Mouse (Mus musculus): ENCODE measurements at regions not wholly inside any gene's neighbourhood (a gene's known extent, or its start where the extent isn't known, plus 50 kb on each side); places are given as distances from the start of the nearest gene placed in this dataset.
"Not testable (repeated sequence)": the region's sequence is repeated elsewhere in the genome, so short reads cannot be mapped to it uniquely, and the experiment has no call there.

DNA sequence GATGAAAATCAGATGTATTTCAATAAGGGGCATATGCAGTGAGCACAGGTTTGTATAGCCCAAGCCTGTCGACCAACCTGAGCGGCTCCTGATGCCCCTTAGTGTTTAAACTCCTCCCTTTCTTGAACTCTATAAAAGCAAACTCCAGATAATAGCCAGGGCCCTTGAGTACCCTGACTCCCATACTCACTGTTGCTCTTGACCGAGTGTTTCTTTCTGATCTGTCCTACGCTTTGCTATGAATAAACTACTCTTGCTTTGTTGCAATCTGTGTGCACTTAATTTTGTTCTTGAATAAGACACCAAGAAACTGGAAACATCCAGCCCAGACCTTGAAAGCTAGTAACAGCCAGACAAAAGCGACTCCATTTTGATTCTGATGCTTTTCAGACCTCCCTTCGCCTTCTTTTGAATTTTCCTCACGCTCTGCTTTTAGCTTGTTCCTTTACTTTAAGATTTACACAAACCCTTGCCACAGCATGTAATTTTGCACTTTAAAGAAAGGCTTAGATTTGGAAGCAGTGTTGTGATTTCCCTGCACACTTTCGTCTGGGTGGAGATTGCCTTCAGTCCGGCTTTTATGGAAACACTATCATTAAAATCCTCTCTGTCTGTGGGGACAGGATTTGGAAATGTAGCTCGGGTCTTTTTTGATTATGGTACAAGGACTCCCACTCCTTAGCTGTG is 149.1 kb downstream of the Gm5426 start:
- Histone ChIP-seq H3K36me3 (ENCODE audit: control insufficient read depth in 1 of 2, insufficient read depth in 2 of 2, low read length in 2 of 2) (no peaks in the 10 kb centered on the region), H3K9ac (ENCODE audit: control insufficient read depth, low read depth, low read length, poor library complexity, severe bottlenecking) (no peak overlapping the region), H3K9me3 (replicated peaks; ENCODE audit: insufficient read depth, low read length) (no peaks in the 10 kb centered on the region), H3K4me3 (ENCODE audit: control insufficient read depth in 1 of 2, insufficient read depth in 1 of 2, low read depth in 2 of 2, low read length in 2 of 2) (no peak overlapping the region), H3K27ac (ENCODE audit: control insufficient read depth, low read depth, low read length) (no peak overlapping the region), H3K27me3 (ENCODE audit: control insufficient read depth in 1 of 2, insufficient read depth in 2 of 2, low read length in 2 of 2) (no peaks in the 10 kb centered on the region), H3K79me2 (ENCODE audit: control insufficient read depth, insufficient read depth, low read length, poor library complexity) (no peaks in the 10 kb centered on the region), H3K4me1 (ENCODE audit: control insufficient read depth in 1 of 2, insufficient read depth in 2 of 2, low read length in 2 of 2) (no peaks in the 10 kb centered on the region)
- no peak for TF ChIP-seq USF2 (IDR thresholded peaks at IDR 0.05; ENCODE audit: borderline replicate concordance in 1 of 2, insufficient read depth in 1 of 2, low read depth in 1 of 2, low read length in 2 of 2)
- TF ChIP-seq ZNF384 (IDR thresholded peaks at IDR 0.05; ENCODE audit: low read depth, low read length): no peak
- DNase-seq (ENCODE audit: low read depth, low spot score): no peak

DNA sequence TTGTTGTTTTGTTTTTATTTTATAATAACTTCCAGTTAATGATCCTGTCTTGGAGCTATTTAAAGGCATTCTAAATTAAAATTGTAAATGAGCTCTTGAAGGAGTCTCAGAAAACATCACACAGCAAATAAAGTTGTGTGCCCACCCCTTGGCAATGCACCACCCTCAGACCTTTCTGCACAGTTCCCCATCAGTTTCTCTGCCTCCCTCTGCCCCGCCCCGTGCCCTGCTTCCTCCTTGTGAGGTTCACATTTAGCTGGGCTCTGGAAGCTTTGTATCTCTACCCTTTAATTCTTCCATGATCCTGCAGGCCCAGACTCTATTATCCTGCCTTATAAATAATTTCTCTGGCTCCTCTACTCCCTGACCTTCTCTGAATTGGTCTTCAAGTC is 149.7 kb downstream of the Gm5426 start:
- TF ChIP-seq HCFC1 (IDR thresholded peaks at IDR 0.05; ENCODE audit: low read depth, low read length) (no peak), UBTF (IDR thresholded peaks at IDR 0.05; ENCODE audit: borderline replicate concordance, insufficient read depth, low read depth, low read length) (no peak), JUND (IDR thresholded peaks at IDR 0.05; ENCODE audit: low read depth, low read length) (no peak), BHLHE40 (IDR thresholded peaks at IDR 0.05; ENCODE audit: borderline replicate concordance, low read depth, low read length) (no peak), RCOR1 (IDR thresholded peaks at IDR 0.05; ENCODE audit: low read depth, low read length) (no peak), CTCF (IDR thresholded peaks at IDR 0.05 in 2 of 3, conservative IDR thresholded peaks at IDR 0.05 in 1 of 3; ENCODE audit: control insufficient read depth in 1 of 3, insufficient read depth in 1 of 3, low read depth in 2 of 3, low read length in 3 of 3, poor library complexity in 1 of 3, severe bottlenecking in 1 of 3) (no peak), ZNF384 (IDR thresholded peaks at IDR 0.05; ENCODE audit: low read depth, low read length) (no peak), MAFK (IDR thresholded peaks at IDR 0.05; ENCODE audit: borderline replicate concordance, low read depth, low read length) (no peak), TAL1 (IDR thresholded peaks at IDR 0.05; ENCODE audit: low read length) (no peak)
- Histone ChIP-seq H3K4me3 (ENCODE audit: control insufficient read depth in 1 of 2, insufficient read depth in 1 of 2, low read depth in 2 of 2, low read length in 2 of 2) (no peak overlapping the region), H3K79me2 (ENCODE audit: control insufficient read depth, insufficient read depth, low read length, poor library complexity) (no peaks in the 10 kb centered on the region), H3K9ac (ENCODE audit: control insufficient read depth, low read depth, low read length, poor library complexity, severe bottlenecking) (no peak overlapping the region), H3K27me3 (ENCODE audit: control insufficient read depth in 1 of 2, insufficient read depth in 2 of 2, low read length in 2 of 2) (no peaks in the 10 kb centered on the region), H3K9me3 (replicated peaks; ENCODE audit: insufficient read depth, low read length) (no peaks in the 10 kb centered on the region), H3K27ac (ENCODE audit: control insufficient read depth, low read depth, low read length) (no peak overlapping the region), H3K36me3 (ENCODE audit: control insufficient read depth in 1 of 2, insufficient read depth in 2 of 2, low read length in 2 of 2) (no peaks in the 10 kb centered on the region), H3K4me1 (ENCODE audit: control insufficient read depth in 1 of 2, insufficient read depth in 2 of 2, low read length in 2 of 2) (no peaks in the 10 kb centered on the region)
- no peak for DNase-seq (ENCODE audit: low read depth, low spot score)

DNA sequence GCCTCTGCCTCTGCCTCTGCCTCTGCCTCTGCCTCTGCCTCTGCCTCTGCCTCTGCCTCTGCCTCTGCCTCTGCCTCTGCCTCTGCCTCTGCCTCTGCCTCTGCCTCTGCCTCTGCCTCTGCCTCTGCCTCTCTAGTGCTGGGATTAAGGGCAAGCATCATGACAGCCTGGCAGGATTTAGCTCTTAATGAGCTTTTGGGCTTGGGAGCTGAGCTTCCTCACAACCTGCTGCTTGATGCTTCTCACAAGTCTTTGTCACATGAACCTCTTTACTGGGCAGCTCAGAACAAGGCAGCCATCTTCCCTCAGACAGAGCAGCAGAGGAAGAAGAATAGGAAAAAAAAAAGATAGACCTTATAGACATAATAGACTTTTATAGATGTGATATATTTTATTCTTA is 152.6 kb downstream of the Gm5426 start:
- not testable (repeated sequence) for H3K4me1 ChIP-seq (ENCODE audit: control insufficient read depth in 1 of 2, insufficient read depth in 2 of 2, low read length in 2 of 2); H3K36me3 ChIP-seq (ENCODE audit: control insufficient read depth in 1 of 2, insufficient read depth in 2 of 2, low read length in 2 of 2); H3K79me2 ChIP-seq (ENCODE audit: control insufficient read depth, insufficient read depth, low read length, poor library complexity); DNase-seq (ENCODE audit: low read depth, low spot score); H3K27me3 ChIP-seq (ENCODE audit: control insufficient read depth in 1 of 2, insufficient read depth in 2 of 2, low read length in 2 of 2); H3K27ac ChIP-seq (ENCODE audit: control insufficient read depth, low read depth, low read length); H3K9me3 ChIP-seq (replicated peaks; ENCODE audit: insufficient read depth, low read length); H3K9ac ChIP-seq (ENCODE audit: control insufficient read depth, low read depth, low read length, poor library complexity, severe bottlenecking); H3K4me3 ChIP-seq (ENCODE audit: control insufficient read depth in 1 of 2, insufficient read depth in 1 of 2, low read depth in 2 of 2, low read length in 2 of 2)
